Mouse (Mus musculus) intestine, embryonic 16.5 days (tissue): Measurements from ENCODE around the gene Surf4. TPM values are rescaled to one million over a fixed set of nuclear protein-coding genes. Genes with fewer than 3 reads are reported as not detected.
"Not testable (repeated sequence)": the region's sequence is repeated elsewhere in the genome, so short reads cannot be mapped to it uniquely, and the experiment has no call there.

Source experiments
- ATAC-seq: fragments of 200-750 bp; cut with Nextera tagmentation; 2 replicates; pipeline ENCODE4 v1.8.0; 2017; ENCODE audit warnings: moderate TSS enrichment, moderate library complexity
- H3K27ac ChIP-seq: fragments of 300-500 bp; sonication (generic); 2 replicates; pipeline ENCODE4 v1.5.1; 2014; ENCODE audit warnings: mild to moderate bottlenecking, low read length
- H3K27me3 ChIP-seq: fragments of 300-500 bp; sonication (generic); replicated peaks from 2 replicates; pipeline ENCODE4 v1.6.1; 2014; ENCODE audit warnings: low read length, control low read depth, mixed read lengths; ENCODE audit not compliant: control insufficient read depth, insufficient read depth
- H3K36me3 ChIP-seq: fragments of 300-500 bp; sonication (generic); 2 replicates; pipeline ENCODE4 v1.6.1; 2014; ENCODE audit warnings: low read length, control low read depth; ENCODE audit not compliant: control insufficient read depth, insufficient read depth
- H3K4me1 ChIP-seq: fragments of 300-500 bp; sonication (generic); 2 replicates; pipeline ENCODE4 v1.6.1; 2014; ENCODE audit warnings: low read length, control low read depth, mixed read lengths; ENCODE audit not compliant: control insufficient read depth, insufficient read depth
- H3K4me2 ChIP-seq: fragments of 300-500 bp; sonication (generic); 2 replicates; pipeline ENCODE4 v1.6.1; 2014; ENCODE audit warnings: low read depth, low read length, control low read depth
- H3K4me3 ChIP-seq: fragments of 300-500 bp; sonication (generic); 2 replicates; pipeline ENCODE4 v1.5.1; 2014; ENCODE audit warnings: mild to moderate bottlenecking, low read length
- H3K9ac ChIP-seq: fragments of 300-500 bp; sonication (generic); 2 replicates; pipeline ENCODE4 v1.6.1; 2014; ENCODE audit warnings: low read depth, low read length
- H3K9me3 ChIP-seq: fragments of 300-500 bp; sonication (generic); 2 replicates; pipeline ENCODE4 v1.6.1; 2016; ENCODE audit warnings: low read length, control low read depth; ENCODE audit not compliant: control insufficient read depth
- WGBS: fragments of 180-500 bp; shearing (Covaris S2); extraction: QIAGEN DNeasy Blood & Tissue Kit; methylation state at CpG from one replicate; pipeline ENCODE4 v1.1.7; 2014; 5-methylcytosine and 5-hydroxymethylcytosine counted together
- polyA plus RNA-seq: library from polyadenylated mRNA; unstranded; fragments of >200 nt; fragmentation: Nextera tagmentation; extraction: Ambion mirVana; gene quantifications from 2 replicates; pipeline ENCODE4 v1.2.1, GENCODE M21; 2015

Gene Surf4
- polyA plus RNA-seq, 1 experiment from 2014 or later: 269 TPM

DNA sequence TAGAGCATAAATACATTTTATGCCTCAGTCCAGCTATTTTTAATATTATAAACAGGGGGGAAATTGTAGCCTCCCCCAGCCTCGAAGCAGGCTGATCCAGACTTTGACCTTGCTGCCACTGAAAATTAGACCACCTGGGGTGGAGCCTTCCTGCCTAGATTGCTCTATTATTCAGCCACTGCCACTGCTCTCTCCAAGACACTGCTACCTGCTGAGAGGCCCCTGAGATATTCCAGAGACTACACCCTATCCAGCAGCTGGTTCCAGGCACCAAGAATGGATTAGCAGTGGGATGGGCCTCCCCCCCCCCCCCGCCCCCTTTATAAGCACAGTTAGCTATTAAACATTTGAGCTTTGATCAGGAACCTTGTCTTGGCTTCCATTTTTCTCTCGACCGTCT lies 47.6 kb downstream of the Surf4 start:
- ATAC-seq, H3K4me2 ChIP-seq, H3K27me3 ChIP-seq, H3K4me1 ChIP-seq, H3K4me3 ChIP-seq, H3K27ac ChIP-seq, H3K9me3 ChIP-seq, H3K9ac ChIP-seq: not testable (repeated sequence)
- peaks cover 13% of the 10 kb centered on the region for H3K36me3 ChIP-seq
- 76% methylated on average over 4 of the region's 4 CpGs for WGBS

DNA sequence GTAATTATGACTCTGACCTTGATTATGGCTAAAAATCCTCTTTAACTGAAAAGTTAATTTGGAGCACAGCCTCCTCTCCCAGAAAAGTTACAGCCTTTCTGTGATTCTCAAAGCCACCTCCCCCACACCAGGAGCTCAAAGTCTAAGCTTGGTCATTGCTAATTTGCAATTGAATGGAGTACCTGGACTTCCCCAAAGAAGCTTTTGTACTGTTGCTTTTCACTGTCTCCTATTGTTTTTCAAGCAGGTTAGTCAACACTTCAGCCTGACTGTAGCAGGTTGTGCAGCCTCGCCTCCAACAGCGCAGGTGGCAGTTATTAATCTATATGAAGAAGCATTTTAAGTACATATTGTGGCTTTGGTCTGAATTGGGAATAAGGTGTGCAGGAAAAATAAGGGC lies 48.2 kb downstream of the Surf4 start:
- H3K36me3 ChIP-seq: peaks cover 11% of the 10 kb centered on the region
- H3K27me3 ChIP-seq, H3K4me2 ChIP-seq, H3K4me1 ChIP-seq, H3K27ac ChIP-seq, H3K4me3 ChIP-seq, H3K9ac ChIP-seq, ATAC-seq, H3K9me3 ChIP-seq: not testable (repeated sequence)
- 85% methylated on average over 2 of the region's 2 CpGs for WGBS

DNA sequence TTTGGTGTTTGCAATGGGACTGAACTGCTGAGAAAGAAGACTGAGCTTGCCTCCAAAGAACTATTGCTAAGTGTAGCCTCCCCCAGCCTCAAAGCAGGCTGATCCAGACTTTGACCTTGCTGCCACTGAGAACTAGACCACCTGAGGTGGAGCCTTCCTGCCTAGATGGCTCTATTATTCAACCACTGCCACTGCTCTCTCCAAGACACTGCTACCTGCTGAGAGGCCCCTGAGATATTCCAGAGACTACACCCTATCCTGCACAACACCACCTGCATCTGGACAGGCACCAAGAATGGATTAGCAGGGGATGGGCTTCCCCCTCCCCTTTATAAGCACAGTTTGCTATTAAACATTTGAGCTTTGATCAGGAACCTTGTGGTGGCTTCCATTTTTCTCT lies 55.2 kb downstream of the Surf4 start:
- H3K4me3 ChIP-seq: no peak overlapping the region
- no peak overlapping the region for H3K9ac ChIP-seq
- no peaks in the 10 kb centered on the region for H3K36me3 ChIP-seq
- no peak overlapping the region for H3K4me2 ChIP-seq
- H3K4me1 ChIP-seq: no peaks in the 10 kb centered on the region
- H3K27ac ChIP-seq: no peak overlapping the region
- no peak for ATAC-seq
- no peaks in the 10 kb centered on the region for H3K9me3 ChIP-seq
- H3K27me3 ChIP-seq: no peaks in the 10 kb centered on the region

DNA sequence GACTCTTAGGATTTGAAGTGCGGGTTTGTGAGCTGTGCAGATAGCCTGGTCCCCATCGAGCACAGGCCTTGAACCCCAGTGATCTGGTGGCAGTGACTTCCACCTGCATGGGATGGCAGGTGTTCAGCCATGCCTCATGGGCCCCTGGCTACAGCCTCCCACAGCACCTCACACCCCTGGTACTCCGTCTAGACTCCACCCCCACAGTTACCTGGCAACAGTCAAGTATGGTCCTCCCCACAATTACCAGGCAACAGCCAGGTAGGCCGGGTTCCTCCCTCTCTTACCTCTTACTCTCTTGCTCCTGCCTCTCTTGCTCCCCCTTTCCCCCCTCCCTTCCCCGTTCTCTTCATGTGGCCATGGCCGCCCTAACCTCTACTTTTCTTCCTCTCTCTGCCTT lies 63.1 kb downstream of the Surf4 start:
- 53% methylated on average over 6 of the region's 6 CpGs for WGBS
- H3K4me3 ChIP-seq: no peak overlapping the region
- H3K27me3 ChIP-seq: no peaks in the 10 kb centered on the region
- no peak overlapping the region for H3K4me2 ChIP-seq
- H3K9ac ChIP-seq: no peak overlapping the region
- no peaks in the 10 kb centered on the region for H3K9me3 ChIP-seq
- H3K36me3 ChIP-seq: no peaks in the 10 kb centered on the region
- no peaks in the 10 kb centered on the region for H3K4me1 ChIP-seq
- no peak overlapping the region for H3K27ac ChIP-seq
- no peak for ATAC-seq

Other genes starting within 250 kb of the Surf4 start
- 0.21 TPM in 1 of 2 replicates, not detected in the other for gene Abo, start 68.9 kb downstream of the Surf4 start, polyA plus RNA-seq
- 21.0 and 23.3 TPM in 2 replicates for gene Surf6, start 31.0 kb downstream of the Surf4 start, polyA plus RNA-seq
- 36.1 and 39.4 TPM in 2 replicates for gene Med22, start 23.3 kb downstream of the Surf4 start, polyA plus RNA-seq
- 575 and 620 TPM in 2 replicates for gene Rpl7a, start 23.2 kb downstream of the Surf4 start, polyA plus RNA-seq
- 41.9 and 45.9 TPM in 2 replicates for gene Surf2, start 17.6 kb downstream of the Surf4 start, polyA plus RNA-seq
- 76.1 and 83.5 TPM in 2 replicates for gene Surf1, start 17.4 kb downstream of the Surf4 start, polyA plus RNA-seq
- gene Stkld1, start 119 bp upstream of the Surf4 start, polyA plus RNA-seq: 0.06 TPM in 1 of 2 replicates, not detected in the other
- 46.8 and 47.7 TPM in 2 replicates for gene Rexo4, start 30.5 kb upstream of the Surf4 start, polyA plus RNA-seq
- 0.33 and 0.34 TPM in 2 replicates for gene Adamts13, start 39.5 kb upstream of the Surf4 start, polyA plus RNA-seq
- 52.9 and 54.3 TPM in 2 replicates for gene Cacfd1, start 76.0 kb upstream of the Surf4 start, polyA plus RNA-seq
- gene Slc2a6, start 94.1 kb upstream of the Surf4 start, polyA plus RNA-seq: 0.84 and 1.0 TPM in 2 replicates
- 0.12 and 0.22 TPM in 2 replicates for gene Mymk, start 138.3 kb upstream of the Surf4 start, polyA plus RNA-seq
- gene Adamtsl2, start 145.5 kb upstream of the Surf4 start, polyA plus RNA-seq: 1.7 and 2.1 TPM in 2 replicates
- 0.11 and 0.16 TPM in 2 replicates for gene Fam163b, start 208.6 kb upstream of the Surf4 start, polyA plus RNA-seq
- 1.0 and 1.4 TPM in 2 replicates for gene Dbh, start 231.3 kb upstream of the Surf4 start, polyA plus RNA-seq